Mouse (Mus musculus): Measurements from ENCODE around the gene Elf1. TPM values are rescaled to one million over a fixed set of nuclear protein-coding genes. Genes with fewer than 3 reads are reported as not detected.
"Not testable (repeated sequence)": the region's sequence is repeated elsewhere in the genome, so short reads cannot be mapped to it uniquely, and the experiment has no call there.

Elf1 gene
- polyA plus RNA-seq, 2 experiments: 15.3 to 15.8 TPM

GRCm38 (mm10) chr14:79445055-79445620, 35.9 kb upstream of the Elf1 start:
- Histone ChIP-seq H3K4me2 (replicated peaks; ENCODE audit: low read depth, low read length, severe bottlenecking) (no peak overlapping the region), H3K9ac (ENCODE audit: low read depth, low read length, severe bottlenecking) (no peak overlapping the region), H3K9me3 (ENCODE audit: control insufficient read depth, low read length) (no peaks in the 10 kb centered on the region), H3K4me3 (replicated peaks; ENCODE audit: low read length) (no peak overlapping the region), H3K4me1 (ENCODE audit: control insufficient read depth, insufficient read depth, low read length) (no peaks in the 10 kb centered on the region), H3K27ac (replicated peaks; ENCODE audit: low read depth, low read length) (no peak overlapping the region), H3K27me3 (ENCODE audit: control insufficient read depth, insufficient read depth, low read length) (no peaks in the 10 kb centered on the region), H3K36me3 (ENCODE audit: control insufficient read depth, insufficient read depth, low read length) (no peaks in the 10 kb centered on the region)
- 71% methylated on average over 16 of the region's 16 CpGs for WGBS
- ATAC-seq (ENCODE audit: low FRiP score, low read depth) (no peak), DNase-seq (ENCODE audit: low spot score) (no peak)
- TF ChIP-seq POLR2A (IDR thresholded peaks at IDR 0.05; ENCODE audit: borderline replicate concordance, extremely low read depth, insufficient read depth, insufficient read length): no peak

DNA sequence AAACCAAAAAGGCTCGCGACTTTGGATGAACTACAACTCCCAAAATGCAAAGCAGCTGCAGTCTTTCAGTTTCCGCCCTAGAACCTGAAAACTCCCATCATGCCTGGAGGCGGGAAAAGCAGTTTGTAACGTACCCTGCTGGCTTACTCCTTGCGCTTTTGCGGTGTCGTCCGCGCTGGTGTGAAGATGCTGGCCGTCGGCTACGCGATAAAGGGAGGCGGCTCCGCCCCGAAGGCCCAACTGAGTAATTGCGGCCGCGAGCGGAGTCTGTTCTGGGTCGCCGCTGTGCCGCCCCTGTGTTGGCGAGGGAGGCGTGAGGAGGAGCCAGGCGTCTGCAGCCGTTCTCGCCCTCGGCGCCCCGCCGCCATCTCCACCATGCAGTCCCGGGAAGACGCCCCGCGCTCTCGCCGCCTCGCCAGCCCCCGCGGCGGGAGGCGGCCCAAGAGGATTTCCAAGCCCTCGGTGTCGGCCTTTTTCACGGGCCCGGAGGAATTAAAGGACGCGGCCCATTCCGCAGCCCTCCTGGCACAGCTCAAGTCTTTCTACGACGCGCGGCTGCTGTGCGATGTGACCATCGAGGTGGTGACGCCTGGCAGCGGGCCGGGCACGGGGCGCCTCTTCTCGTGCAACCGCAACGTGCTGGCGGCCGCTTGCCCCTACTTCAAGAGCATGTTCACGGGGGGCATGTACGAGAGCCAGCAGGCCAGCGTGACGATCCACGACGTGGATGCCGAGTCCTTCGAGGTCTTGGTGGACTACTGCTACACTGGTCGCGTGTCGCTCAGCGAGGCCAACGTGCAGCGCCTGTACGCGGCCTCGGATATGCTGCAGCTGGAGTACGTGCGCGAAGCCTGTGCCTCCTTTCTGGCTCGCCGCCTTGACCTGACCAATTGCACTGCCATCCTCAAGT, 29.1 kb upstream of the Elf1 start, which contains the start of gene Kbtbd6:
Gene Kbtbd6 (plus strand): TSS at position 155 of the 910 bp plus-strand sequence.
- not testable (repeated sequence) for H3K36me3 ChIP-seq (ENCODE audit: control insufficient read depth, insufficient read depth, low read length)

DNA sequence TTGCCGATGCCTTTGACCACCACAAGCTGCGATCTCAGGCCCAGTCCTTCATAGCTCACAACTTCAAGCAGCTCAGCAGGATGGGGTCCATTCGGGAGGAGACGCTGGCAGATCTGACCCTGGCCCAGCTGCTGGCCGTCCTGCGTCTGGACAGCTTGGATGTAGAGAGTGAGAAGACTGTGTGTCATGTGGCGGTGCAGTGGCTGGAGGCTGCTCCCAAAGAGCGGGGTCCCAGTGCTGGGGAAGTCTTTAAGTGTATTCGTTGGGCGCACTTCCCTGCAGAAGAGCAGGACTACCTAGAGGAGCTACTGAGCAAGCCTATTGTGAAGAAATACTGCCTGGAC, 28.4 kb upstream of the Elf1 start:
- not testable (repeated sequence) for ATAC-seq (ENCODE audit: low FRiP score, low read depth); H3K4me1 ChIP-seq (ENCODE audit: control insufficient read depth, insufficient read depth, low read length); DNase-seq (ENCODE audit: low spot score); H3K27me3 ChIP-seq (ENCODE audit: control insufficient read depth, insufficient read depth, low read length); H3K4me2 ChIP-seq (replicated peaks; ENCODE audit: low read depth, low read length, severe bottlenecking); H3K36me3 ChIP-seq (ENCODE audit: control insufficient read depth, insufficient read depth, low read length); H3K27ac ChIP-seq (replicated peaks; ENCODE audit: low read depth, low read length); H3K9ac ChIP-seq (ENCODE audit: low read depth, low read length, severe bottlenecking); H3K9me3 ChIP-seq (ENCODE audit: control insufficient read depth, low read length); H3K4me3 ChIP-seq (replicated peaks; ENCODE audit: low read length)
- WGBS: 100% methylated on average over 6 of the region's 10 CpGs

More for the DNA sequence above, 29.1 kb upstream of the Elf1 start, which contains the start of gene Kbtbd6:
- WGBS: 14% methylated on average over 36 of the region's 89 CpGs
- Histone ChIP-seq H3K9ac (ENCODE audit: low read depth, low read length, severe bottlenecking) (peak within 1 kb of the TSS; percentile 52), H3K4me2 (replicated peaks; ENCODE audit: low read depth, low read length, severe bottlenecking) (peak within 1 kb of the TSS; percentile 58), H3K27ac (replicated peaks; ENCODE audit: low read depth, low read length) (0 out of 2 replicates have a peak within 1 kb of the TSS, but pooled peaks have one; percentile 48), H3K4me3 (replicated peaks; ENCODE audit: low read length) (peak within 1 kb of the TSS; percentile 49)
- not testable (repeated sequence) for H3K4me1 ChIP-seq (ENCODE audit: control insufficient read depth, insufficient read depth, low read length); H3K27me3 ChIP-seq (ENCODE audit: control insufficient read depth, insufficient read depth, low read length); H3K9me3 ChIP-seq (ENCODE audit: control insufficient read depth, low read length)
- ATAC-seq (ENCODE audit: low FRiP score, low read depth): peak; percentile 92
- peak; percentile 98 for DNase-seq (ENCODE audit: low spot score)

GRCm38 (mm10) chr14:79460401-79460800, 20.6 kb upstream of the Elf1 start:
- no peaks in the 10 kb centered on the region for H3K4me1 ChIP-seq (ENCODE audit: control insufficient read depth, insufficient read depth, low read length)
- H3K36me3 ChIP-seq (ENCODE audit: control insufficient read depth, insufficient read depth, low read length): peaks cover 45% of the 10 kb centered on the region
- H3K9ac ChIP-seq (ENCODE audit: low read depth, low read length, severe bottlenecking): no peak overlapping the region
- no peaks in the 10 kb centered on the region for H3K27me3 ChIP-seq (ENCODE audit: control insufficient read depth, insufficient read depth, low read length)
- H3K9me3 ChIP-seq (ENCODE audit: control insufficient read depth, low read length): no peaks in the 10 kb centered on the region
- TF ChIP-seq POLR2A (IDR thresholded peaks at IDR 0.05; ENCODE audit: borderline replicate concordance, extremely low read depth, insufficient read depth, insufficient read length): no peak
- ATAC-seq (ENCODE audit: low FRiP score, low read depth): no peak
- no peak overlapping the region for H3K27ac ChIP-seq (replicated peaks; ENCODE audit: low read depth, low read length)
- 97% methylated on average over 1 of the region's 1 CpGs for WGBS
- no peak for DNase-seq (ENCODE audit: low spot score)
- no peak overlapping the region for H3K4me2 ChIP-seq (replicated peaks; ENCODE audit: low read depth, low read length, severe bottlenecking)
- no peak overlapping the region for H3K4me3 ChIP-seq (replicated peaks; ENCODE audit: low read length)

- H3K27ac ChIP-seq (replicated peaks; ENCODE audit: low read depth, low read length): no peak overlapping the region
- ATAC-seq (ENCODE audit: low FRiP score, low read depth): no peak
- WGBS: 96% methylated on average over 4 of the region's 4 CpGs
- no peaks in the 10 kb centered on the region for H3K9me3 ChIP-seq (ENCODE audit: control insufficient read depth, low read length)
- DNase-seq (ENCODE audit: low spot score): no peak
- no peak for TF ChIP-seq POLR2A (IDR thresholded peaks at IDR 0.05; ENCODE audit: borderline replicate concordance, extremely low read depth, insufficient read depth, insufficient read length)
- H3K4me3 ChIP-seq (replicated peaks; ENCODE audit: low read length): no peak overlapping the region
- H3K36me3 ChIP-seq (ENCODE audit: control insufficient read depth, insufficient read depth, low read length): peaks cover 50% of the 10 kb centered on the region
- no peak overlapping the region for H3K4me2 ChIP-seq (replicated peaks; ENCODE audit: low read depth, low read length, severe bottlenecking)
- H3K27me3 ChIP-seq (ENCODE audit: control insufficient read depth, insufficient read depth, low read length): no peaks in the 10 kb centered on the region
- H3K9ac ChIP-seq (ENCODE audit: low read depth, low read length, severe bottlenecking): no peak overlapping the region
- no peaks in the 10 kb centered on the region for H3K4me1 ChIP-seq (ENCODE audit: control insufficient read depth, insufficient read depth, low read length)
These were observed 20.0 kb upstream of the Elf1 start for GRCm38 (mm10) chr14:79460988-79461387.
